Comparison of ENCODE assay signal across 14 mouse cellular contexts in genomic region chr2:141388632-141389031, GRCm38 (mm10).
"Had no signal": no experiment of that assay in that cellular context is flagged by ENCODE, and none has a peak within 500 bp of the region (broad histone marks: within the 10 kb centered on the region; RNA-seq: fewer than 3 reads in every experiment).

No protein-coding gene starts in this region.

- H3K9ac ChIP-seq: kidney, embryonic 15.5 days; liver, embryonic 13.5 days had no signal

- H3K9me3 ChIP-seq: kidney, embryonic 15.5 days; liver, embryonic 13.5 days had no signal

- H3K4me1 ChIP-seq: kidney, embryonic 15.5 days; liver, embryonic 13.5 days had no signal

- H3K4me3 ChIP-seq: kidney, embryonic 15.5 days; left cerebral cortex, adult 2 months; liver, embryonic 13.5 days had no signal

- H3K36me3 ChIP-seq: kidney, embryonic 15.5 days; liver, embryonic 13.5 days had no signal

- H3K27ac ChIP-seq: kidney, embryonic 15.5 days; left cerebral cortex, adult 2 months; liver, embryonic 13.5 days had no signal

- DNase-seq: kidney, adult 8-10 months; kidney, postnatal 10 days; kidney, postnatal 36 days; layer of hippocampus, postnatal 36 days; liver, embryonic 13.5 days; lung, adult 2 months; lung, postnatal 14 days; lung, postnatal 4 days; midbrain, embryonic 14.5 days; thymus, adult 18-20 months; thymus, postnatal 4 days had no signal

- H3K4me2 ChIP-seq: kidney, embryonic 15.5 days; liver, embryonic 13.5 days; midbrain, embryonic 11.5 days had no signal

- H3K27me3 ChIP-seq: kidney, embryonic 15.5 days; liver, embryonic 13.5 days had no signal
